10 mouse cellular contexts compared by ENCODE assay signal in the genomic region with DNA sequence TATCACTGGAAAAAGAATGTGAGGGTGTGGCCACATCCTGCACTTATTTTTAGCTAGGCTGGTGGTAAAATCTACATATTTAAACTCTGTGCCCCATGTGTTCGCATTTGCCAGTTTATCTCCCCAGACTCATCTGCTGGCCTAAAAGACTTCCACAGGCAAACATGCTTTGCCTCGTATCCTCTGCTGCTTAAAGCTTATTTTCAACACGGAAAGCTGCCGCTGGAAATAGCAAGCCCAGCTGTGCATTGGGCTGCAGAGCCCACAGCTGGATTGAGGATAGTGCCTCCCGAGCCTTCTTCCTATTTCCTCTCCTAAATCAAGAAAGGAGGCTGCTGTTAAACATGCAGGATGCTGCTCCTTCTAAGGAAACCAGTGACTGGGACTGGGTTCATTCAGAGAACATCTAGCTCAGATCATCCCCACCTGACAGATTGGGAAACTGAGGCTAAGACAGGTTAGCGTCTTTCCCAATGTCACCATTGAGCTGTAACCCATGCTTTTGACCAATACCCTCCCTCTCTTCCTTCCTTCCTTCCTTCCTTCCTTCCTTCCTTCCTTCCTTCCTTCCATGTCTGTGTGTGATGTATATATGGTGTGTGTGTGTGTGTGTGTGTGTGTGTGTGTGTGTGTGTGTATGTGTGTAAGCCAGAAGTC. TPM values are rescaled to one million over a fixed set of nuclear protein-coding genes. Genes with fewer than 3 reads are reported as not detected.
DNase-seq lines count a peak whose midpoint lies in the region; ATAC-seq and TF ChIP-seq lines count a peak whose summit lies in the region.
"Had no signal": no experiment of that assay in that cellular context is flagged by ENCODE, and none has a peak within 500 bp of the region (broad histone marks: within the 10 kb centered on the region; RNA-seq: fewer than 3 reads in every experiment).

No protein-coding gene starts in this region.

- no peak for ATAC-seq in erythroblast, adult 5-6 weeks (replicated peaks; ENCODE audit: low FRiP score, poor library complexity, severe bottlenecking)
- ATAC-seq: midbrain, embryonic 13.5 days had no signal

- no peaks in the 10 kb centered on the region for H3K9me3 ChIP-seq in E14TG2a.4 (ENCODE audit: low read length)
- no peaks in the 10 kb centered on the region for H3K9me3 ChIP-seq in limb, embryonic 10.5 days (replicated peaks)
- H3K9me3 ChIP-seq: G1E; midbrain, embryonic 13.5 days had no signal

- H3K36me3 ChIP-seq in kidney, adult 2 months (ENCODE audit: control insufficient read depth, insufficient read depth, low read length), result no peaks in the 10 kb centered on the region
- peaks cover 25% of the 10 kb centered on the region for H3K36me3 ChIP-seq in E14TG2a.4 (ENCODE audit: insufficient read depth, low read length)
- 0 out of 2 replicates have a peak, but pooled peaks cover 3% of the 10 kb centered on the region for H3K36me3 ChIP-seq in limb, embryonic 10.5 days
- H3K36me3 ChIP-seq: G1E; midbrain, embryonic 13.5 days had no signal

- no peaks in the 10 kb centered on the region for H3K27me3 ChIP-seq in kidney, adult 2 months (replicated peaks; ENCODE audit: control insufficient read depth, insufficient read depth, low read length)
- no peaks in the 10 kb centered on the region for H3K27me3 ChIP-seq in E14TG2a.4 (ENCODE audit: insufficient read depth, low read length)
- no peaks in the 10 kb centered on the region; the same call in 1 of the 2 replicates for H3K27me3 ChIP-seq in limb, embryonic 10.5 days (ENCODE audit: low read depth, poor library complexity, severe bottlenecking)
- H3K27me3 ChIP-seq: midbrain, embryonic 13.5 days had no signal

- WGBS in kidney, adult 2 months, result 57% methylated on average over 6 of the region's 6 CpGs
- 81% methylated on average over 6 of the region's 6 CpGs for WGBS in limb, embryonic 10.5 days

- peak; percentile 45 for DNase-seq in kidney, adult 2 months
- DNase-seq in kidney, adult 9 months, result no peak
- no peak for DNase-seq in limb, embryonic 10.5 days (ENCODE audit: low spot score)
- DNase-seq in layer of hippocampus, postnatal 25 days (ENCODE audit: extremely low spot score in 1 of 2, low spot score in 1 of 2), result no peak
- DNase-seq in adrenal gland, adult 8-10 months, result no peak

- peaks cover 3% of the 10 kb centered on the region; the same call in 1 of the 2 replicates for H3K4me1 ChIP-seq in kidney, adult 2 months (ENCODE audit: control insufficient read depth, insufficient read depth, low read length)
- peaks cover 92% of the 10 kb centered on the region for H3K4me1 ChIP-seq in E14TG2a.4 (replicated peaks; ENCODE audit: low read depth, low read length)
- peaks cover 7% of the 10 kb centered on the region for H3K4me1 ChIP-seq in embryonic fibroblast, embryonic 13.5 days (ENCODE audit: control insufficient read depth, insufficient read depth, low read length)
- peaks cover 38% of the 10 kb centered on the region for H3K4me1 ChIP-seq in limb, embryonic 10.5 days

- no peak for TF ChIP-seq CTCF in kidney, adult 2 months (conservative IDR thresholded peaks at IDR 0.05; ENCODE audit: insufficient read depth, insufficient read length, low read depth, low read length)
- no peak for TF ChIP-seq CTCF in E14TG2a.4 (conservative IDR thresholded peaks at IDR 0.05; ENCODE audit: low read length)
- TF ChIP-seq CTCF in embryonic fibroblast, embryonic 13.5 days (IDR thresholded peaks at IDR 0.05; ENCODE audit: borderline replicate concordance, insufficient read depth, low read length), result 0 out of 2 replicates have a peak, but pooled peaks have one; percentile 6

- peak overlapping the region; percentile 83 for H3K27ac ChIP-seq in kidney, adult 2 months (ENCODE audit: insufficient read depth, low read depth, low read length)
- peak overlapping the region; percentile 95 for H3K27ac ChIP-seq in embryonic fibroblast, embryonic 13.5 days (ENCODE audit: insufficient read depth, low read length)
- H3K27ac ChIP-seq in limb, embryonic 10.5 days, result 0 out of 2 replicates have a peak overlapping the region, but pooled peaks have one; percentile 85

- TF ChIP-seq POLR2A in kidney, adult 2 months (IDR thresholded peaks at IDR 0.05; ENCODE audit: low read depth, low read length), result no peak
- TF ChIP-seq POLR2A in embryonic fibroblast, embryonic 13.5 days (IDR thresholded peaks at IDR 0.05; ENCODE audit: low read depth, low read length), result peak; percentile 55

- H3K4me3 ChIP-seq in kidney, adult 2 months (ENCODE audit: insufficient read depth, low read depth, low read length), result 0 out of 2 replicates have a peak overlapping the region, but pooled peaks have one; percentile 5
- H3K4me3 ChIP-seq in E14TG2a.4 (replicated peaks; ENCODE audit: low read length), result peak overlapping the region; percentile 81
- H3K4me3 ChIP-seq in embryonic fibroblast, embryonic 13.5 days (ENCODE audit: insufficient read depth, low read length), result peak overlapping the region; percentile 84
- no peak overlapping the region for H3K4me3 ChIP-seq in limb, embryonic 10.5 days

RNA-seq across cellular contexts. Expression of gene Sparc, which starts 6.2 kb away (rescaled TPM):
- polyA plus RNA-seq in kidney, adult 2 months (2012; rRNA removed), result 585 and 720 TPM in 2 replicates
- 3,951 and 4,760 TPM in 2 replicates for polyA plus RNA-seq in embryonic fibroblast, embryonic 13.5 days (2011; ENCODE audit: insufficient read length, low read depth, missing spikeins)
- polyA plus RNA-seq in limb, embryonic 10.5 days (2016; fragmentation: Nextera tagmentation; extraction: Ambion mirVana), result 183 and 211 TPM in 2 replicates
- total RNA-seq in erythroblast, adult 5-6 weeks (2015; ENCODE audit: low replicate concordance), result 1.7 TPM in 2 replicates
- 0.85 and 0.98 TPM in 2 replicates for total RNA-seq in erythroblast, adult 5-6 weeks (2017; ENCODE audit: low replicate concordance)
- 100 to 1,000 TPM; 360 to 421 TPM for total RNA-seq in layer of hippocampus, postnatal 25 days (2021)
- total RNA-seq in adrenal gland, adult 8-10 months (2022), result 1,000 to 10,000 TPM; 1,201 to 2,025 (median 1,729) TPM
- polyA plus RNA-seq: G1E had no signal

RNA-seq across cellular contexts. Expression of gene Atox1, which starts 44.3 kb away (rescaled TPM):
- polyA plus RNA-seq in kidney, adult 2 months (2012; rRNA removed), result 698 and 771 TPM in 2 replicates
- 114 and 118 TPM in 2 replicates for polyA plus RNA-seq in embryonic fibroblast, embryonic 13.5 days (2011; ENCODE audit: insufficient read length, low read depth, missing spikeins)
- 224 and 237 TPM in 2 replicates for polyA plus RNA-seq in limb, embryonic 10.5 days (2016; fragmentation: Nextera tagmentation; extraction: Ambion mirVana)
- 25.9 and 45.8 TPM in 2 replicates for total RNA-seq in erythroblast, adult 5-6 weeks (2015; ENCODE audit: low replicate concordance)
- 18.7 and 20.2 TPM in 2 replicates for total RNA-seq in erythroblast, adult 5-6 weeks (2017; ENCODE audit: low replicate concordance)
- 100 to 1,000 TPM in 1 of 2 experiments, 10 to 100 TPM in 1; 95.7 to 109 TPM for total RNA-seq in layer of hippocampus, postnatal 25 days (2021)
- total RNA-seq in adrenal gland, adult 8-10 months (2022), result 100 to 1,000 TPM; 171 to 396 (median 303) TPM

RNA-seq across cellular contexts. Expression of gene G3bp1, which starts 52.7 kb away (rescaled TPM):
- polyA plus RNA-seq in kidney, adult 2 months (2012; rRNA removed), result 23.3 and 28.3 TPM in 2 replicates
- 77.7 and 79.1 TPM in 2 replicates for polyA plus RNA-seq in embryonic fibroblast, embryonic 13.5 days (2011; ENCODE audit: insufficient read length, low read depth, missing spikeins)
- 267 and 279 TPM in 2 replicates for polyA plus RNA-seq in limb, embryonic 10.5 days (2016; fragmentation: Nextera tagmentation; extraction: Ambion mirVana)
- total RNA-seq in erythroblast, adult 5-6 weeks (2015; ENCODE audit: low replicate concordance), result 13.3 and 18.2 TPM in 2 replicates
- total RNA-seq in erythroblast, adult 5-6 weeks (2017; ENCODE audit: low replicate concordance), result 19.0 and 20.9 TPM in 2 replicates
- 10 to 100 TPM; 35.0 to 36.5 TPM for total RNA-seq in layer of hippocampus, postnatal 25 days (2021)
- 10 to 100 TPM; 49.8 to 58.6 (median 57.0) TPM for total RNA-seq in adrenal gland, adult 8-10 months (2022)

Comparison
In these comparisons a context has a peak if more than half of its experiments do, and no peak if none do; other contexts are left out.
1. RNA of gene Sparc, which starts 6.2 kb away (total RNA-seq): 1,201 to 2,025 TPM in adrenal gland, adult 8-10 months and 360 to 421 TPM in layer of hippocampus, postnatal 25 days; 0.85 to 1.7 TPM in erythroblast, adult 5-6 weeks; every median in the first group is over 100 times any median in the second.
2. Peak in every context shown above with its lines, with median percentiles within 50 percentile points of each other: H3K27ac ChIP-seq.